Mouse (Mus musculus) bone marrow, adult 2 months (tissue): ENCODE measurements around the gene Hrh3.

Experiments
- CTCF ChIP-seq: fragments of 200-500 bp; IDR thresholded peaks from 2 replicates; pipeline ENCODE4 v1.5.1; 2011; ENCODE audit warnings: low read length, control low read depth; ENCODE audit not compliant: control insufficient read depth, insufficient read depth
- POLR2A ChIP-seq: fragments of 200-500 bp; IDR thresholded peaks from 2 replicates; pipeline ENCODE4 v1.6.1; 2011; ENCODE audit warnings: low read depth, mild to moderate bottlenecking, control low read depth, low read length, borderline replicate concordance; ENCODE audit not compliant: control insufficient read depth

- TF ChIP-seq POLR2A (no peak), CTCF (peak; percentile 30; the same call in 1 of the 2 replicates)
Measured at GRCm38 (mm10) chr2:180107081-180107480, 2.8 kb upstream of the Hrh3 start.
